Mouse (Mus musculus) cerebellum, adult (tissue): ENCODE data around the gene Nlrp4c.
"Not testable (repeated sequence)": the region's sequence is repeated elsewhere in the genome, so short reads cannot be mapped to it uniquely, and the experiment has no call there.

Source experiments
- ATAC-seq: cut with Nextera tagmentation; 2 replicates; pipeline ENCODE4 v1.9.2; 2017; ENCODE audit warnings: mild to moderate bottlenecking, moderate library complexity, mixed read lengths; ENCODE audit not compliant: insufficient number of reproducible peaks, low FRiP score, low TSS enrichment

Gene Nlrp4c

GRCm38 (mm10) chr7:6044861-6045260 is at the start of gene Nlrp4c:
Gene Nlrp4c (plus strand): TSS chr7:6045161.
- ATAC-seq, result no peak

GRCm38 (mm10) chr7:6010910-6011309 is 34.1 kb upstream of the Nlrp4c start, which contains the start of gene Vmn1r65:
Gene Vmn1r65 (minus strand): TSS chr7:6011010.
- ATAC-seq, result no peak

- no peak for ATAC-seq
Measured at GRCm38 (mm10) chr7:6119501-6119900, 74.5 kb downstream of the Nlrp4c start.

GRCm38 (mm10) chr7:6120104-6120503 is 75.1 kb downstream of the Nlrp4c start:
- ATAC-seq, result not testable (repeated sequence)

GRCm38 (mm10) chr7:6121128-6121527 is 76.2 kb downstream of the Nlrp4c start:
- not testable (repeated sequence) for ATAC-seq

GRCm38 (mm10) chr7:6126690-6127448 is 81.9 kb downstream of the Nlrp4c start:
- ATAC-seq, result peak; percentile 83

GRCm38 (mm10) chr7:6130346-6130745 is 85.4 kb downstream of the Nlrp4c start:
- no peak for ATAC-seq

GRCm38 (mm10) chr7:6132646-6133045 is 87.7 kb downstream of the Nlrp4c start:
- ATAC-seq, result no peak

GRCm38 (mm10) chr7:6136497-6136896 is 91.5 kb downstream of the Nlrp4c start:
- no peak for ATAC-seq

GRCm38 (mm10) chr7:6139295-6139694 is 94.3 kb downstream of the Nlrp4c start:
- ATAC-seq, result no peak

GRCm38 (mm10) chr7:6143991-6144531 is 99.1 kb downstream of the Nlrp4c start:
- ATAC-seq, result no peak

- ATAC-seq, result no peak
Measured at GRCm38 (mm10) chr7:6145423-6146188, 100.6 kb downstream of the Nlrp4c start.

GRCm38 (mm10) chr7:6146194-6146981 is 101.4 kb downstream of the Nlrp4c start:
- ATAC-seq, result no peak

GRCm38 (mm10) chr7:6146982-6147325 is 102.0 kb downstream of the Nlrp4c start:
- ATAC-seq, result no peak

GRCm38 (mm10) chr7:6147688-6148087 is 102.7 kb downstream of the Nlrp4c start:
- ATAC-seq, result no peak

GRCm38 (mm10) chr7:6151266-6151665 is 106.3 kb downstream of the Nlrp4c start:
- no peak for ATAC-seq

- ATAC-seq, result no peak
Measured at GRCm38 (mm10) chr7:6152036-6152435, 107.1 kb downstream of the Nlrp4c start.

GRCm38 (mm10) chr7:6153131-6153530 is 108.2 kb downstream of the Nlrp4c start:
- ATAC-seq, result no peak

- no peak for ATAC-seq
Measured at GRCm38 (mm10) chr7:6154164-6154563, 109.2 kb downstream of the Nlrp4c start.
